Mouse (Mus musculus) intestine, embryonic 14.5 days (tissue): ENCODE data around the gene Sap18. TPM values are rescaled to one million over a fixed set of nuclear protein-coding genes. Genes with fewer than 3 reads are reported as not detected.
"Not testable (repeated sequence)": the region's sequence is repeated elsewhere in the genome, so short reads cannot be mapped to it uniquely, and the experiment has no call there.

Experiments
- ATAC-seq: fragments of 200-750 bp; cut with Nextera tagmentation; replicated peaks from 2 replicates; pipeline ENCODE4 v1.8.0; 2017; ENCODE audit warnings: low read depth, moderate number of reproducible peaks, moderate TSS enrichment, moderate library complexity; ENCODE audit not compliant: low FRiP score, low TSS enrichment
- DNase-seq: peaks from one replicate; pipeline ENCODE4 v3.0.0-alpha.2; 2018; ENCODE audit warnings: low spot score
- H3K27ac ChIP-seq: fragments of 300-500 bp; sonication (generic); 2 replicates; pipeline ENCODE4 v1.5.1; 2014; ENCODE audit warnings: low read depth, mild to moderate bottlenecking, control low read depth
- H3K27me3 ChIP-seq: fragments of 300-500 bp; sonication (generic); replicated peaks from 2 replicates; pipeline ENCODE4 v1.6.1; 2014; ENCODE audit warnings: low read length, control low read depth; ENCODE audit not compliant: control insufficient read depth, insufficient read depth
- H3K36me3 ChIP-seq: fragments of 300-500 bp; sonication (generic); 2 replicates; pipeline ENCODE4 v1.6.1; 2014; ENCODE audit warnings: low read length, control low read depth; ENCODE audit not compliant: control insufficient read depth, insufficient read depth
- H3K4me1 ChIP-seq: fragments of 300-500 bp; sonication (generic); replicated peaks from 2 replicates; pipeline ENCODE4 v1.6.1; 2014; ENCODE audit warnings: low read length, control low read depth, mixed read lengths; ENCODE audit not compliant: control insufficient read depth, insufficient read depth
- H3K4me2 ChIP-seq: fragments of 300-500 bp; sonication (generic); 2 replicates; pipeline ENCODE4 v1.6.1; 2014; ENCODE audit warnings: low read length
- H3K4me3 ChIP-seq: fragments of 300-500 bp; sonication (generic); 2 replicates; pipeline ENCODE4 v1.5.1; 2014; ENCODE audit warnings: low read depth, low read length, control low read depth, mixed read lengths
- H3K9ac ChIP-seq: fragments of 300-500 bp; sonication (generic); 2 replicates; pipeline ENCODE4 v1.6.1; 2014; ENCODE audit warnings: mild to moderate bottlenecking, low read length
- H3K9me3 ChIP-seq: fragments of 300-500 bp; sonication (generic); 2 replicates; pipeline ENCODE4 v1.6.1; 2016; ENCODE audit warnings: low read length, control low read depth; ENCODE audit not compliant: control insufficient read depth
- WGBS: fragments of 180-500 bp; shearing (Covaris S2); extraction: QIAGEN DNeasy Blood & Tissue Kit; methylation state at CpG from one replicate; pipeline ENCODE4 v1.1.7; 2014; 5-methylcytosine and 5-hydroxymethylcytosine counted together
- microRNA-seq: library from miRNA; unstranded; fragments of <30 nt; microRNA quantifications from one replicate; pipeline ENCODE4, GENCODE M21; 2016
- polyA plus RNA-seq: library from polyadenylated mRNA; unstranded; fragments of >200 nt; fragmentation: Nextera tagmentation; extraction: Ambion mirVana; gene quantifications from 2 replicates; pipeline ENCODE4 v1.2.1, GENCODE M21; 2014

Sap18 gene
- polyA plus RNA-seq, 1 experiment from 2014 or later = 18.2 TPM

DNA sequence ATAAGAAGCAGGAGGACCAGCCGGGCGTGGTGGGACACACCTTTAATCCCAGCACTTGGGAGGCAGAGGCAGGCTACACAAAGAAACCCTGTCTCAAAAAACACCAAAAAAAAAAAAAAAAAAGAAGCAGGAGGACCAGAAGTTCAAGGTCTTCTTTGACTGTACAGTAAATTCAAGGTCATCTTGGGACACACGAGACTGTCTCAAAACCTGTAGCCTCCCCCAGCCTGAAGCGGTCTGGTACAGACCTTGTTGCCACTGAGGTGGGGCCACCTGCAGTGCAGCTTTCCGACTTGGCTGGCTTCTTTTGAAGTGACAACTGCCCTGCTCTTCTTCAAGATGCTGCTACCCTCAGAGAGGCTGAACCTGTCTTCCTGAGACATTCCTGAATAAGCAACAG, 50.1 kb downstream of the Sap18 start:
- not testable (repeated sequence) for ATAC-seq, H3K27me3 ChIP-seq, DNase-seq, H3K9ac ChIP-seq, H3K27ac ChIP-seq, H3K4me1 ChIP-seq, H3K9me3 ChIP-seq, H3K4me2 ChIP-seq, H3K4me3 ChIP-seq
- H3K36me3 ChIP-seq = peaks cover 30% of the 10 kb centered on the region
- 76% methylated on average over 5 of the region's 5 CpGs for WGBS

- peaks cover 30% of the 10 kb centered on the region for H3K36me3 ChIP-seq
- no peak overlapping the region for H3K9ac ChIP-seq
- ATAC-seq (no peak), DNase-seq (no peak)
- no peaks in the 10 kb centered on the region for H3K27me3 ChIP-seq
- WGBS = 90% methylated on average over 2 of the region's 2 CpGs
- H3K4me3 ChIP-seq = no peak overlapping the region
- H3K4me2 ChIP-seq = no peak overlapping the region
- no peaks in the 10 kb centered on the region for H3K4me1 ChIP-seq
- H3K9me3 ChIP-seq = no peaks in the 10 kb centered on the region
- no peak overlapping the region for H3K27ac ChIP-seq
Observed at GRCm38 (mm10) chr14:57848646-57849045, 50.7 kb downstream of the Sap18 start.

- ATAC-seq (no peak), DNase-seq (no peak)
- WGBS = 88% methylated on average over 3 of the region's 3 CpGs
- Histone ChIP-seq H3K27ac (no peak overlapping the region), H3K36me3 (peaks cover 20% of the 10 kb centered on the region), H3K4me2 (no peak overlapping the region), H3K4me1 (no peaks in the 10 kb centered on the region), H3K9ac (no peak overlapping the region), H3K9me3 (no peaks in the 10 kb centered on the region), H3K4me3 (no peak overlapping the region), H3K27me3 (no peaks in the 10 kb centered on the region)
Observed at GRCm38 (mm10) chr14:57850330-57850729, 52.4 kb downstream of the Sap18 start.

GRCm38 (mm10) chr14:57852961-57853360, 55.0 kb downstream of the Sap18 start:
- no peaks in the 10 kb centered on the region for H3K4me1 ChIP-seq
- no peak overlapping the region for H3K4me2 ChIP-seq
- no peak overlapping the region for H3K4me3 ChIP-seq
- ATAC-seq (no peak), DNase-seq (no peak)
- WGBS = 90% methylated on average over 2 of the region's 2 CpGs
- H3K27ac ChIP-seq = no peak overlapping the region
- H3K36me3 ChIP-seq = peaks cover 11% of the 10 kb centered on the region; the same call in 1 of the 2 replicates
- no peak overlapping the region for H3K9ac ChIP-seq
- H3K27me3 ChIP-seq = no peaks in the 10 kb centered on the region
- no peaks in the 10 kb centered on the region for H3K9me3 ChIP-seq

DNA sequence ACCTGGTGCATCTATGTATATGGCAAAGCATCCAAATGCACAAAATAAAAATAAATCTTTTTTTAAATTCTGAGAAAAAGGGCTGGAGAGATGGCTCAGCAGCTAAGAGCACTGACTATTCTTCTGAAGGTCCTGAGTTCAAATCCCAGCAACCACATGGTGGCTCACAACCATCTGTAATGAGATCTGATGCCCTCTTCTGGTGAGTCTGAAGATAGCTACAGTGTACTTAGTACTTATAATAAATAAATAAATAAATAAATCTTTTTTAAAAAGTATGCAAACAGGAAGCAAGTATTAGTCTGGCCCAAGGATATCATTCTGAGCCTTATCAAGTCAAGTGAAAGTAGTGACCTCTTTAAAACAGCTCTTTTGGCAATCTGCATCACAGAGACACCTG, 58.1 kb downstream of the Sap18 start:
- not testable (repeated sequence) for H3K4me3 ChIP-seq, H3K9ac ChIP-seq, H3K27ac ChIP-seq, H3K27me3 ChIP-seq, H3K4me1 ChIP-seq, H3K9me3 ChIP-seq, ATAC-seq, H3K4me2 ChIP-seq, DNase-seq
- peaks cover 30% of the 10 kb centered on the region for H3K36me3 ChIP-seq

Small RNA genes lying within 50 kb of the gene (microRNA-seq; reads per million reads assigned to microRNA genes)
- gene Mir3077 = 0.42 reads per million

Other genes with a start within 250 kb of the Sap18 start
- 106 and 111 TPM in 2 replicates for gene Eef1akmt1, start 226.6 kb upstream of the Sap18 start, polyA plus RNA-seq
- gene Xpo4, start 132.8 kb upstream of the Sap18 start, polyA plus RNA-seq = 34.9 and 37.6 TPM in 2 replicates
- gene Gm49361, start 52.1 kb upstream of the Sap18 start, polyA plus RNA-seq = not detected in 2 replicates
- gene Lats2, start 39.8 kb upstream of the Sap18 start, polyA plus RNA-seq = 20.5 and 21.7 TPM in 2 replicates
- 30.2 and 32.5 TPM in 2 replicates for gene Ska3, start 28.0 kb downstream of the Sap18 start, polyA plus RNA-seq
- 192 and 199 TPM in 2 replicates for gene Mrpl57, start 28.1 kb downstream of the Sap18 start, polyA plus RNA-seq
- 56.9 and 63.6 TPM in 2 replicates for gene Zdhhc20, start 92.1 kb downstream of the Sap18 start, polyA plus RNA-seq
- gene Micu2, start 201.1 kb downstream of the Sap18 start, polyA plus RNA-seq = 51.4 and 53.4 TPM in 2 replicates